Mouse (Mus musculus): ENCODE measurements at regions not wholly inside any gene's neighbourhood (a gene's known extent, or its start where the extent isn't known, plus 50 kb on each side); places are given as distances from the start of the nearest gene placed in this dataset.

DNA sequence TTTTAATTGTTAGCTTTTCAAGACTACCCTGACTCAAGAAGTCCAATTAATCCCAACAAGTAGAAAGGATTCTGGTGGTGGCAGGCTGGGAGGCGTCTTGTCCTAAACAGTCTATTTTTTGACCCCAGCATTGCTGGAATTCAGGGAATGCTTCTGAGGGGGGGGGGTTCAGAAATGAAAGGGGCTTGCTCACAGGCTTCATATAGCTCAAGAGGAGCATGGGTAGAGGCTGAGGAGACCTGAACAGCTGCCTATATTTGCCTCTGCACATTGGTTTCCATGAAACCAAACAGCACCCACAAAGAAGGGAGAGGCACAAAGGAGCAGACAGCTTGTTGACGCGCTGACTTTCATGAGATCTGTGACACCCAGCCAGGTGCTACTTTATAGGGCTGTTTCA, 247.3 kb downstream of the Fgf9 start:
- DNase-seq (ENCODE audit: low spot score) (no peak), ATAC-seq (replicated peaks; ENCODE audit: low FRiP score, low TSS enrichment, low read depth) (no peak)
- no peaks in the 10 kb centered on the region for H3K27me3 ChIP-seq (replicated peaks; ENCODE audit: control insufficient read depth, insufficient read depth, low read length)
- H3K9me3 ChIP-seq (ENCODE audit: control insufficient read depth, low read length) = no peaks in the 10 kb centered on the region
- H3K4me3 ChIP-seq (ENCODE audit: low read depth, low read length) = no peak overlapping the region
- H3K27ac ChIP-seq (ENCODE audit: low read depth) = no peak overlapping the region
- no peak overlapping the region for H3K4me2 ChIP-seq (ENCODE audit: low read length)
- 0 out of 2 replicates have a peak, but pooled peaks cover 7% of the 10 kb centered on the region for H3K4me1 ChIP-seq (replicated peaks; ENCODE audit: control insufficient read depth, insufficient read depth, low read length)
- H3K36me3 ChIP-seq (ENCODE audit: control insufficient read depth, insufficient read depth, low read length) = no peaks in the 10 kb centered on the region
- no peak overlapping the region for H3K9ac ChIP-seq (ENCODE audit: low read length)
- 75% methylated on average over 3 of the region's 3 CpGs for WGBS

DNA sequence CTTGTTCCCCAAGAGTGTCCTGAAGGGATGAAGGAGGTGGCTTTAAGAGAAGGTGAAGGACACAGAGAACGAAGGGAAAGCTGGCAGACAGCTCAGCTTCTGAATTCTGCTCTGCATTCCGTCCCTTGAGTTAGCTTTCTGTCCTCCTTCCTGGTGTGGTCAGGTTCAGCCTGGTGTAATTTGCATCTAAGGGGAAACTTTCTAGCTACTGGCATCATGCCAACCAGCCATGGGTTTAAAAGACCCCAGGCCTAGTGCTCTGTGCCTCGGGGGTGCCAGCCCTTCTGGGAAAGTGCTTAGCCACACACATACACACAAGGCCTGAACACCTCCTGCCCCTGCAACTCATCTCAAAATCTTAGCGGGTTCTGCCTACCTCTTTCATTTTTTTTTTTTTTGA, 246.9 kb downstream of the Fgf9 start:
- 46% methylated on average over 4 of the region's 4 CpGs for WGBS

DNA sequence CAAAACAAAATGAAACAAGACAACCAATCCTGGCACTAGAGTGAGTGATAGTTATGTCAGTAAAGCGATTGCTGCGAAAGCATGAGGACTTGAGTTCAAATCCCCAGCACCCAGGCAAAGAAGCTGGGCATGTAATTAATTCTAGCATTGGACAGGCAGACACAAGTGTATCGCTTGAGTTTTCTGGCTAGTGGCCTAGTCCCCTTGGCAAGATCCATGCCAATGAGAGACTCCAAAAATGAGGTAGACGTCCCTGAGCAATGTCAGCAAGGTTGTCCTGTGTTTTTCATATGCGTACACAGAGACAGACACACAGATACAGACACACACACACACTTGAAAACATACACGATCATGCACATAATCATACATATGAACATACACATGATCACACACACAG, 237.3 kb downstream of the Fgf9 start:
- no peaks in the 10 kb centered on the region for H3K27me3 ChIP-seq (replicated peaks; ENCODE audit: control insufficient read depth, insufficient read depth, low read length)
- H3K27ac ChIP-seq (ENCODE audit: low read depth) = no peak overlapping the region
- no peak for DNase-seq (ENCODE audit: low spot score)
- H3K36me3 ChIP-seq (ENCODE audit: control insufficient read depth, insufficient read depth, low read length) = no peaks in the 10 kb centered on the region
- H3K9ac ChIP-seq (ENCODE audit: low read length) = no peak overlapping the region
- H3K4me2 ChIP-seq (ENCODE audit: low read length) = no peak overlapping the region
- ATAC-seq (replicated peaks; ENCODE audit: low FRiP score, low TSS enrichment, low read depth) = no peak
- WGBS = 95% methylated on average over 6 of the region's 6 CpGs
- H3K9me3 ChIP-seq (ENCODE audit: control insufficient read depth, low read length) = no peaks in the 10 kb centered on the region
- no peak overlapping the region for H3K4me3 ChIP-seq (ENCODE audit: low read depth, low read length)
- no peaks in the 10 kb centered on the region for H3K4me1 ChIP-seq (replicated peaks; ENCODE audit: control insufficient read depth, insufficient read depth, low read length)

More for the DNA sequence above, 246.9 kb downstream of the Fgf9 start:
- no peak overlapping the region for H3K4me2 ChIP-seq (ENCODE audit: low read length)
- H3K4me3 ChIP-seq (ENCODE audit: low read depth, low read length) = no peak overlapping the region
- H3K4me1 ChIP-seq (replicated peaks; ENCODE audit: control insufficient read depth, insufficient read depth, low read length) = 0 out of 2 replicates have a peak, but pooled peaks cover 7% of the 10 kb centered on the region
- ATAC-seq (replicated peaks; ENCODE audit: low FRiP score, low TSS enrichment, low read depth) (no peak), DNase-seq (ENCODE audit: low spot score) (no peak)
- no peaks in the 10 kb centered on the region for H3K36me3 ChIP-seq (ENCODE audit: control insufficient read depth, insufficient read depth, low read length)
- H3K9ac ChIP-seq (ENCODE audit: low read length) = no peak overlapping the region
- H3K27ac ChIP-seq (ENCODE audit: low read depth) = no peak overlapping the region
- no peaks in the 10 kb centered on the region for H3K9me3 ChIP-seq (ENCODE audit: control insufficient read depth, low read length)
- no peaks in the 10 kb centered on the region for H3K27me3 ChIP-seq (replicated peaks; ENCODE audit: control insufficient read depth, insufficient read depth, low read length)

DNA sequence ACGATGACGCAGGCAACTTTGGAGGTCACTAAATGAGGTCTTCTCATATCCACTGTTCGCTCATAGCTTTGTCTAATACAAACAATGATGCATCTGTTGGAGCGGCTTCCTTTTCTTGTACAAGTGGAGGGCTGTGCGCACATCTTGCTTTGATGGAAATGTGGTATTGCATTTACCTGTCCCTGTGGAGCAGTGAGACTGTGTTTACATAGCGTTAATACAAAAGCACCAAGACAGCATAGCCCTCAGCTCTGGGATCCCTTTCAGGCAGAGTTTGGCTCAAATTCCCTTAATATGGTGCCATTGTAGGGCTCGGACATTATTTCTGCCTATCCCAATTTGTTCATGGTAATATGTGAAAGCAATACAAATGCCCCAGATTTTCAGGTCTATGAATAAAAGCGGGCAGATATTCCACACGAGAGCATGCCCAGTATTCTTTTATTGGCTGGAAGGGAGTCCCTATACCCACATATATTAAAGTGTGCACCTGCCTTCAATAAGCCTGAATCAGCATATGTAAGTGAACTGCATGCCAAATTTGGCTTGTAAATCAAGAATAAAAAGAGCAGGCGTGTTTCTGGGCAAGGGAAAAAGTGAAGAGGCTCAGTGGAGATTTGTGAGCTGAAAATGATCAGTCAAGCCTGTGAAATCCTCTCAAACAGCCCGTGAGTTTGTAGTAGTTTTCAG, 236.6 kb downstream of the Fgf9 start:
- ATAC-seq (replicated peaks; ENCODE audit: low FRiP score, low TSS enrichment, low read depth) (no peak), DNase-seq (ENCODE audit: low spot score) (no peak)
- Histone ChIP-seq H3K4me2 (ENCODE audit: low read length) (no peak overlapping the region), H3K9ac (ENCODE audit: low read length) (no peak overlapping the region), H3K4me3 (ENCODE audit: low read depth, low read length) (no peak overlapping the region), H3K36me3 (ENCODE audit: control insufficient read depth, insufficient read depth, low read length) (no peaks in the 10 kb centered on the region), H3K9me3 (ENCODE audit: control insufficient read depth, low read length) (no peaks in the 10 kb centered on the region), H3K4me1 (replicated peaks; ENCODE audit: control insufficient read depth, insufficient read depth, low read length) (no peaks in the 10 kb centered on the region), H3K27ac (ENCODE audit: low read depth) (no peak overlapping the region), H3K27me3 (replicated peaks; ENCODE audit: control insufficient read depth, insufficient read depth, low read length) (no peaks in the 10 kb centered on the region)
- 81% methylated on average over 11 of the region's 11 CpGs for WGBS

DNA sequence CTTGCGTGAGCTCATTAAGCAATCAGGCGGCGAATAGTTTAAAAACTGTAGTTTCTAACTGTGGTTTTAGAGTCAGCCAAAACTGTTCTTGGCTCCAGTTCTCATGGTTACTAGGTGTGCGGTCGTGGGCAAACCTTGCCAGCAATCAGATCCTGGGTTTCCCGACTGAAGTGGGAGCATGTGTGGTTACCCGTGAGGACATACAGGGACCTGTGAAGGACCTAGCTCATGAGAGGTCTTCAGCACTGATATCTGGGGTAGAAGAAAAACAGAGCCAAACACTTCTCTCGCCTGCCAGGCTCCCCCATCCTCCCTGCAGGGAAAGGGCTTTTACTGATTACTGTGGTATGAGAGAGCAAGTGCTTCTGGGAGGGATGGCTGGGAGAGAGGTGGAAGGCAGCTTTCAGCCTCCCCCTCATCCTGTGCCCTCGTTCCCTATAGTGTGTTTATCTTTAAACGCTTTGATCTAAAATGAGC, 230.1 kb downstream of the Fgf9 start:
- Histone ChIP-seq H3K9me3 (ENCODE audit: control insufficient read depth, low read length) (no peaks in the 10 kb centered on the region), H3K4me2 (ENCODE audit: low read length) (no peak overlapping the region), H3K9ac (ENCODE audit: low read length) (no peak overlapping the region), H3K4me3 (ENCODE audit: low read depth, low read length) (no peak overlapping the region), H3K4me1 (replicated peaks; ENCODE audit: control insufficient read depth, insufficient read depth, low read length) (no peaks in the 10 kb centered on the region), H3K36me3 (ENCODE audit: control insufficient read depth, insufficient read depth, low read length) (no peaks in the 10 kb centered on the region), H3K27ac (ENCODE audit: low read depth) (no peak overlapping the region), H3K27me3 (replicated peaks; ENCODE audit: control insufficient read depth, insufficient read depth, low read length) (no peaks in the 10 kb centered on the region)
- no peak for DNase-seq (ENCODE audit: low spot score)
- WGBS = 34% methylated on average over 10 of the region's 10 CpGs
- ATAC-seq (replicated peaks; ENCODE audit: low FRiP score, low TSS enrichment, low read depth) = no peak

DNA sequence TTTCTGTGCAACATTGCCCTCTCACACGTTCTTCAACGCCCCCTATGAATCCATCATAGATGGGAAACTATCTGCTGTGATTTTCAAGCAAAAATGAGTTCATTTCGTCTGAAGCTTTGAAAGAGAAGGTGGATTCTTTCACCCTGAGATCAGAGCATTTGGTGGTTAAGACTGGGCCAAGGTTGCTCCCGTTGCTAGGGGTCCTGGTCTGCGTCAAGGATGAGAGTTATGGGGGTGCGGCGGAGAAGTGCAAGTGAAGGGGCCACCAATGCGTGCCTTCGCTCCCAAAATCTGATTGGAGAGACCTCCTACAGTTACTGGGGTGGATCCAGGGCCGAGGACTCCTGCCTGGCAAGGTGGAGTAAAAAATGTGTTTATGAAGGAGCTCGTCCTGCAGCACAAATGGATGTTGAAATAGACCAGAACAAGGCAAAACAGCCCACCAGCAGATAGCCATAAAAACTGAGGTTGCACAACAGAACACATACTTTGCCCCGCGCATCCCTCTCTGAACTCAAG, 215.7 kb downstream of the Fgf9 start:
- no peak; the same call in 1 of the 2 replicates for ATAC-seq (replicated peaks; ENCODE audit: low FRiP score, low TSS enrichment, low read depth)
- H3K4me2 ChIP-seq (ENCODE audit: low read length) = no peak overlapping the region

DNA sequence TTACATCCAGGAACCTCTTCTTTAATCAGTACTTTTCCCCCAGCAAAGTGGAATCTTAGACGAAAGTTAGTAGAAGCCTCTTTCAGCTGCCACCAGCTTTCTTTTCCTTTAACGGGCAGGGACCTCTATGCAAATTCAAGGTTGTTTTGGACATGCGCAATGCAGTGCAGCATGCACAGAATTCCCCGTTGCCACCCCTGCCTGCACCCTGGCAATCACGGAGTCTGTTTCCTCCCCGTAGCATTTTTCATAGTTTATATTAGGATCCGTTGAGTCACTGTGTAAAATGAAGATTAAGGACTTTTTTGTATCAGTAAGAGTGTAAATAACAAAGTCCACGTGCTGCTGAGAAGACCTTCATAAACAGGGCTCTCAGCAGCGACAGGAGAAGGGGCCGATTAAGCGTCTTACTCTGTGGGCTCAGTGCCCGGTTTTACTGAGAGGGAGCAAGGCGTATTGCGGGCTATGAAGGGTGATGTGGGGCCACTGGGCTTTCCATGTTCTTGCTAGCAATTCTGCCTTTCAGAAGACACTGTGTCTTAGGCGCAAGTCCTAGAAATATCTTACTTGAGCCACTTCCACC, 212.5 kb downstream of the Fgf9 start:
- H3K4me3 ChIP-seq (ENCODE audit: low read depth, low read length) = no peak overlapping the region
- ATAC-seq (replicated peaks; ENCODE audit: low FRiP score, low TSS enrichment, low read depth) (no peak; the same call in 1 of the 2 replicates), DNase-seq (ENCODE audit: low spot score) (no peak)
- H3K9ac ChIP-seq (ENCODE audit: low read length) = no peak overlapping the region
- H3K36me3 ChIP-seq (ENCODE audit: control insufficient read depth, insufficient read depth, low read length) = no peaks in the 10 kb centered on the region
- H3K4me2 ChIP-seq (ENCODE audit: low read length) = peak overlapping the region; percentile 32
- WGBS = 30% methylated on average over 15 of the region's 15 CpGs
- no peaks in the 10 kb centered on the region for H3K27me3 ChIP-seq (replicated peaks; ENCODE audit: control insufficient read depth, insufficient read depth, low read length)
- no peak overlapping the region for H3K27ac ChIP-seq (ENCODE audit: low read depth)
- H3K4me1 ChIP-seq (replicated peaks; ENCODE audit: control insufficient read depth, insufficient read depth, low read length) = peaks cover 11% of the 10 kb centered on the region
- peaks cover 7% of the 10 kb centered on the region; the same call in 1 of the 2 replicates for H3K9me3 ChIP-seq (ENCODE audit: control insufficient read depth, low read length)

More for the DNA sequence above, 215.7 kb downstream of the Fgf9 start:
- no peaks in the 10 kb centered on the region for H3K27me3 ChIP-seq (replicated peaks; ENCODE audit: control insufficient read depth, insufficient read depth, low read length)
- peaks cover 11% of the 10 kb centered on the region for H3K4me1 ChIP-seq (replicated peaks; ENCODE audit: control insufficient read depth, insufficient read depth, low read length)
- H3K27ac ChIP-seq (ENCODE audit: low read depth) = no peak overlapping the region
- 34% methylated on average over 13 of the region's 13 CpGs for WGBS
- no peak overlapping the region for H3K9ac ChIP-seq (ENCODE audit: low read length)
- DNase-seq (ENCODE audit: low spot score) = peak; percentile 60
- H3K9me3 ChIP-seq (ENCODE audit: control insufficient read depth, low read length) = no peaks in the 10 kb centered on the region
- no peaks in the 10 kb centered on the region for H3K36me3 ChIP-seq (ENCODE audit: control insufficient read depth, insufficient read depth, low read length)
- H3K4me3 ChIP-seq (ENCODE audit: low read depth, low read length) = no peak overlapping the region

DNA sequence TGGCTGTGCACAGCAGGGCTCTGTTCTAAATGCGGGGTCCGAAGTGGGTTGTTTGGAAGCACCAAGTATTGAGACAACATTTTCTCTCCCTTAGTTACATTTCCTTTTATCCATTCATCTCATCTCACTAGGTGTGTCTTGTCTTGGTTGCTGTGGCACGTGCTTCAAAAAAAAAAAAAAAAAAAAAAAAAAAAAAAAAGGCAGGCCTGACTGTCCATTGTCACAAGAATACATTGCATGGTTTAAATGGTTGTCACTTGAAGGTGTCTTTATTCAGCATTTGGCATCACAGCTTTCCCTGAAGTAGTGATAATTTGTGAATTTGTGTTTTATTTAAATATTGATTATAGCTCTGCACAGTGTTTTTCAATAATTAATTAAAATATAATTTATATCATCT, 211.9 kb downstream of the Fgf9 start:
- no peaks in the 10 kb centered on the region for H3K36me3 ChIP-seq (ENCODE audit: control insufficient read depth, insufficient read depth, low read length)
- 88% methylated on average over 3 of the region's 3 CpGs for WGBS
- H3K27me3 ChIP-seq (replicated peaks; ENCODE audit: control insufficient read depth, insufficient read depth, low read length) = no peaks in the 10 kb centered on the region
- no peak overlapping the region for H3K27ac ChIP-seq (ENCODE audit: low read depth)
- H3K4me3 ChIP-seq (ENCODE audit: low read depth, low read length) = no peak overlapping the region
- H3K4me1 ChIP-seq (replicated peaks; ENCODE audit: control insufficient read depth, insufficient read depth, low read length) = peaks cover 14% of the 10 kb centered on the region
- DNase-seq (ENCODE audit: low spot score) (no peak), ATAC-seq (replicated peaks; ENCODE audit: low FRiP score, low TSS enrichment, low read depth) (no peak)
- H3K9me3 ChIP-seq (ENCODE audit: control insufficient read depth, low read length) = peaks cover 7% of the 10 kb centered on the region; the same call in 1 of the 2 replicates
- no peak overlapping the region for H3K9ac ChIP-seq (ENCODE audit: low read length)
- H3K4me2 ChIP-seq (ENCODE audit: low read length) = peak overlapping the region; percentile 32; the same call in 1 of the 2 replicates

Measured in intestine, embryonic 14.5 days (tissue).